Mouse (Mus musculus) stomach, embryonic 15.5 days (tissue): ENCODE measurements at regions not wholly inside any gene's neighbourhood (a gene's known extent, or its start where the extent isn't known, plus 50 kb on each side); places are given as distances from the start of the nearest gene placed in this dataset.
"Not testable (repeated sequence)": the region's sequence is repeated elsewhere in the genome, so short reads cannot be mapped to it uniquely, and the experiment has no call there.

ENCODE experiments used
- ATAC-seq: fragments of 200-750 bp; cut with Nextera tagmentation; 2 replicates; pipeline ENCODE4 v1.8.0; 2017; ENCODE audit warnings: low read depth, moderate number of reproducible peaks, moderate TSS enrichment; ENCODE audit not compliant: insufficient read depth, low FRiP score
- H3K27ac ChIP-seq: fragments of 300-500 bp; sonication (generic); 2 replicates; pipeline ENCODE4 v1.5.1; 2015; ENCODE audit warnings: mild to moderate bottlenecking, inconsistent platforms
- H3K27me3 ChIP-seq: fragments of 300-500 bp; sonication (generic); replicated peaks from 2 replicates; pipeline ENCODE4 v1.6.1; 2015; ENCODE audit warnings: inconsistent platforms
- H3K36me3 ChIP-seq: fragments of 300-500 bp; sonication (generic); 2 replicates; pipeline ENCODE4 v1.6.1; 2015; ENCODE audit warnings: inconsistent platforms
- H3K4me1 ChIP-seq: fragments of 300-500 bp; sonication (generic); 2 replicates; pipeline ENCODE4 v1.6.1; 2015; ENCODE audit warnings: inconsistent platforms
- H3K4me2 ChIP-seq: fragments of 300-500 bp; sonication (generic); 2 replicates; pipeline ENCODE4 v1.6.1; 2015; ENCODE audit warnings: mild to moderate bottlenecking, inconsistent platforms
- H3K4me3 ChIP-seq: fragments of 300-500 bp; sonication (generic); replicated peaks from 2 replicates; pipeline ENCODE4 v1.5.1; 2015; ENCODE audit warnings: inconsistent platforms
- H3K9ac ChIP-seq: fragments of 300-500 bp; sonication (generic); 2 replicates; pipeline ENCODE4 v1.6.1; 2015; ENCODE audit warnings: inconsistent platforms
- H3K9me3 ChIP-seq: fragments of 300-500 bp; sonication (generic); 2 replicates; pipeline ENCODE4 v1.6.1; 2016; ENCODE audit warnings: inconsistent platforms
- WGBS: fragments of 180-500 bp; shearing (Covaris S2); methylation state at CpG from one replicate; pipeline ENCODE4 v1.1.7; 2015; 5-methylcytosine and 5-hydroxymethylcytosine counted together

GRCm38 (mm10) chr7:39596403-39596802 lies 78.8 kb downstream of the Zfp619 start:
- no peak overlapping the region for H3K4me2 ChIP-seq
- no peaks in the 10 kb centered on the region for H3K4me1 ChIP-seq
- no peak overlapping the region for H3K9ac ChIP-seq
- H3K27me3 ChIP-seq: no peaks in the 10 kb centered on the region
- no peaks in the 10 kb centered on the region for H3K9me3 ChIP-seq
- H3K36me3 ChIP-seq: no peaks in the 10 kb centered on the region
- no peak overlapping the region for H3K27ac ChIP-seq
- no peak overlapping the region for H3K4me3 ChIP-seq
- no peak for ATAC-seq

DNA sequence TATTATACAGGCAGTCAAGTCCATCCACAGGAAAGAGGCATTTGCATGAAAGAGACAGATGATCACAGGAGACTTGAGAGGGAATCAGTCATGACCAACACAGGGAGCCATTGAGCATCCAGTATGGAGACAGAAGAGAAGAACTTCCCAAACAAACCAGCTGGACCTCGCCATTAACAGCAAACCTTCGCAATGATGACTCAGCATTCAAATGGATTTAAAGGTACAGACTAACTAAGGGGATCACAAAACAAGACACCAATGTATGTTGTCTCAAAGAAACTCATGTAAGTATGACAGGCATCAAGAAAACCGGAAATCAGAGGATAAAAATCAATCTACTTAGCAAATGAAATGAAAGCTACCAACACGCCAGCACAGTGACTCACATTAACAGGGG lies 96.2 kb downstream of the Zfp619 start:
- 80% methylated on average over 4 of the region's 4 CpGs for WGBS
- ATAC-seq: no peak
- no peaks in the 10 kb centered on the region for H3K27me3 ChIP-seq

DNA sequence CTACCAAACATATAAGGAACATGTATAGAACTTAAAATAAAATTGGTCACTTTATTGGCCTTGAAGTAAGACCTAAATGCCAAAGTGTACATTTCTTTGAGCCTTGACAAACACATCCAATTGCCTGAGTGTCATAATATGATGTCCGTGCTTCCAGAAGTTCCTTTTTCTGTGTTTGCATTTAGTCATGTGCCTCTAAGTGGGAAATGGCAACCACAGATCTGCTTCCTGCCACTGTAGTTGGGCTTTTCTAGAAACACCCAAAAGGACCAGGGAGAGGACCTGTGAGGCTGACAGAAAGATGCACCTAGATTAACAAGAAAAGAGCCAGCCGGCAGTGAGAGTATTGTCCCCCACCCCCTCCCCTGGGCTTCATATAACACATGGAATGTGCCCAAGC lies 97.5 kb downstream of the Zfp619 start:
- Histone ChIP-seq H3K27me3 (no peaks in the 10 kb centered on the region), H3K4me1 (no peaks in the 10 kb centered on the region), H3K27ac (no peak overlapping the region), H3K36me3 (no peaks in the 10 kb centered on the region), H3K9me3 (no peaks in the 10 kb centered on the region), H3K9ac (no peak overlapping the region), H3K4me3 (no peak overlapping the region), H3K4me2 (no peak overlapping the region)
- WGBS: 81% methylated on average over 2 of the region's 2 CpGs
- ATAC-seq: no peak

More for the DNA sequence above, 96.2 kb downstream of the Zfp619 start:
- Histone ChIP-seq H3K4me2 (no peak overlapping the region), H3K27ac (no peak overlapping the region), H3K4me3 (no peak overlapping the region), H3K4me1 (no peaks in the 10 kb centered on the region), H3K36me3 (no peaks in the 10 kb centered on the region), H3K9ac (no peak overlapping the region), H3K9me3 (no peaks in the 10 kb centered on the region)

- ATAC-seq: no peak
- no peaks in the 10 kb centered on the region for H3K36me3 ChIP-seq
- H3K9ac ChIP-seq: no peak overlapping the region
- no peaks in the 10 kb centered on the region for H3K27me3 ChIP-seq
- no peaks in the 10 kb centered on the region for H3K4me1 ChIP-seq
- no peak overlapping the region for H3K4me2 ChIP-seq
- no peak overlapping the region for H3K4me3 ChIP-seq
- H3K27ac ChIP-seq: no peak overlapping the region
- H3K9me3 ChIP-seq: no peaks in the 10 kb centered on the region
- WGBS: 74% methylated on average over 2 of the region's 2 CpGs
These were observed 104.2 kb downstream of the Zfp619 start for GRCm38 (mm10) chr7:39621796-39622195.

DNA sequence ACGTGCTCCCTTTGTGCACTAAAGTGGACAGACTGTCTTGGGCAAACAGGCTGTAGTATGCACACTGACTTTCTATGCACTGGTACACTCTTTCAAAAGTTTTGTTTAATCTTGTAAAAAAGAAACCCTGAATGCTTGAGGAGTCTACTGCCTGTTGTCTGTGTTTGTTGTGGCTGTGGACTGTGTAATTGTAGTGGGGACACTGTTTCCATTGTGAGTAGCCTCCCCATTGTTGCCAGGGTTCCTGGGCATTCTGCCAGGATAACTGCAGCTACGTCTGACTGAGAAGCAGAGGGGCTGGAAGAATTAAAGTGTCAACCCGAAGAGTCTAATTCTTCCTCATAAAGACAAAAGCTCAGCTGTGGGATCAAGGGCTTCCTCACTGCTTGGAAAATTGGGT lies 115.3 kb downstream of the Zfp619 start:
- H3K4me3 ChIP-seq: no peak overlapping the region
- ATAC-seq: no peak
- H3K9ac ChIP-seq: no peak overlapping the region
- no peaks in the 10 kb centered on the region for H3K9me3 ChIP-seq
- 28% methylated on average over 3 of the region's 3 CpGs for WGBS
- no peaks in the 10 kb centered on the region for H3K4me1 ChIP-seq
- H3K36me3 ChIP-seq: no peaks in the 10 kb centered on the region
- no peak overlapping the region for H3K4me2 ChIP-seq
- H3K27ac ChIP-seq: no peak overlapping the region
- no peaks in the 10 kb centered on the region for H3K27me3 ChIP-seq

GRCm38 (mm10) chr7:39642333-39642732 lies 124.8 kb downstream of the Zfp619 start:
- no peak for ATAC-seq
- Histone ChIP-seq H3K9ac (no peak overlapping the region), H3K9me3 (no peaks in the 10 kb centered on the region), H3K27ac (no peak overlapping the region), H3K36me3 (no peaks in the 10 kb centered on the region), H3K4me3 (no peak overlapping the region), H3K27me3 (no peaks in the 10 kb centered on the region), H3K4me2 (no peak overlapping the region), H3K4me1 (no peaks in the 10 kb centered on the region)
- WGBS: 77% methylated on average over 4 of the region's 4 CpGs

- Histone ChIP-seq H3K27me3 (no peaks in the 10 kb centered on the region), H3K4me1 (no peaks in the 10 kb centered on the region), H3K9ac (no peak overlapping the region), H3K4me3 (no peak overlapping the region), H3K36me3 (no peaks in the 10 kb centered on the region), H3K4me2 (no peak overlapping the region), H3K9me3 (no peaks in the 10 kb centered on the region), H3K27ac (no peak overlapping the region)
- no peak for ATAC-seq
- WGBS: 9% methylated on average over 1 of the region's 1 CpGs
These were observed 125.8 kb downstream of the Zfp619 start for GRCm38 (mm10) chr7:39643323-39643722.

GRCm38 (mm10) chr7:39650483-39651102 lies 133.0 kb downstream of the Zfp619 start:
- no peaks in the 10 kb centered on the region for H3K27me3 ChIP-seq
- H3K4me2 ChIP-seq: no peak overlapping the region
- H3K36me3 ChIP-seq: no peaks in the 10 kb centered on the region
- H3K9me3 ChIP-seq: no peaks in the 10 kb centered on the region
- ATAC-seq: no peak
- 58% methylated on average over 6 of the region's 6 CpGs for WGBS
- H3K4me3 ChIP-seq: no peak overlapping the region
- H3K9ac ChIP-seq: no peak overlapping the region
- H3K4me1 ChIP-seq: no peaks in the 10 kb centered on the region
- H3K27ac ChIP-seq: no peak overlapping the region

GRCm38 (mm10) chr7:39654563-39655286 lies 137.2 kb downstream of the Zfp619 start:
- Histone ChIP-seq H3K4me3 (no peak overlapping the region), H3K27ac (no peak overlapping the region), H3K4me2 (peak overlapping the region; percentile 25; the same call in 1 of the 2 replicates), H3K9ac (no peak overlapping the region), H3K4me1 (no peaks in the 10 kb centered on the region), H3K9me3 (no peaks in the 10 kb centered on the region), H3K36me3 (no peaks in the 10 kb centered on the region), H3K27me3 (no peaks in the 10 kb centered on the region)
- WGBS: 17% methylated on average over 4 of the region's 4 CpGs
- peak; percentile 40; the same call in 1 of the 2 replicates for ATAC-seq

DNA sequence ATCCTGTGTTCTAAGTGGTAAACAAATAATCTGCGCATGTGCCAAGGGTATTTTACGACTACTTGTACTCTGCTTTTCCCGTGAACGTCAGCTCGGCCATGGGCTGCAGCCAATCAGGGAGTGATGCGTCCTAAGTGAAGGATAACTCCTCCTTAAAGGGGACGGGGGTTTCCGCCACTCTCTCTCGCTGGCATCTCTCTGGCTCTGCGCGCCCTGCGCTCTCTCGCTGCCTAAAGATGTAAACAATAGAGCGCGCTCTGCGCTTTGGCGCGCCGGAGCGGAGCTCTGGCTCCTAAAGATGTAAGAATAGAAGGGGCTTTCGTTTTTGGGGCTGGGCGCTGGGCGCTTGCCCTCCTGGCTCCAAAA lies 137.7 kb downstream of the Zfp619 start:
- not testable (repeated sequence) for H3K4me1 ChIP-seq, H3K9ac ChIP-seq, H3K27me3 ChIP-seq, H3K36me3 ChIP-seq, H3K9me3 ChIP-seq
- H3K4me3 ChIP-seq: peak overlapping the region; percentile 45
- H3K27ac ChIP-seq: peak overlapping the region; percentile 37; the same call in 1 of the 2 replicates
- H3K4me2 ChIP-seq: peak overlapping the region; percentile 56
- WGBS: 18% methylated on average over 23 of the region's 23 CpGs
- ATAC-seq: 0 out of 2 replicates have a peak, but pooled peaks have one; percentile 16

DNA sequence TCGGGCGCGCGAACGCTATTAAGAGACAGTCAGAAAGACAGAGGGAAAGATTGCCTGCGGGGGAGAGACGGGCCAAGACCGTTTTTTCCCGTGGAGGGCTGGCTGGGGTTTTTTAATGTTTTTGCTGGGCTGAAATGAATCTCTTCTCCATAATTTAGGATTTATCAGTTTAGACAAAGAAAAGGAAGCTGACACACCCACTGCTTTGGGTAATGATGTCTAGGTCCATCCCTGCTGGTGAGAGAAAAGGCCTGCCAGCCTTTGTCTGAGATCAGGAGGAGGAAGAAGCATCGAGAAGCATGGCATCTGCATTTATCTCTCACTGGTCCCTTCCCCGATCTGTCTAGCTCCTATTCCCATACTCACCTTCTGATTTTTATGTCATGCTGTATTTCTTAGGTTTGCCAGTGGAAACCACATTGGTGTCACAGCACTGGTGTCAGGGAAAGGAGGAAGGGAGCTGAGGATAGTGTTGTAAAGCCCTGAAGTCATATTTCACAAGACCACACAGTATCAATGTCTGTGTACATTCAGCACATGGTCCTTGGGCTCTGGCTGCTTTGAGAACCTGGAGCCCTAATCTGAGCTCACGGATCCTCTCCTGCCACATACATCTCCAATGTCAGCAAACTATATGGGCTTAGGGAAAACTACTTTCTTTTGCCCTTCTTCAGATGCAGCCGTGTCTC lies 138.3 kb downstream of the Zfp619 start:
- no peak for ATAC-seq
- H3K27ac ChIP-seq: peak overlapping the region; percentile 37; the same call in 1 of the 2 replicates
- no peaks in the 10 kb centered on the region for H3K36me3 ChIP-seq
- no peaks in the 10 kb centered on the region for H3K9me3 ChIP-seq
- H3K4me1 ChIP-seq: no peaks in the 10 kb centered on the region
- peak overlapping the region; percentile 45 for H3K4me3 ChIP-seq
- H3K9ac ChIP-seq: no peak overlapping the region
- WGBS: 41% methylated on average over 13 of the region's 13 CpGs
- H3K4me2 ChIP-seq: peak overlapping the region; percentile 56
- H3K27me3 ChIP-seq: no peaks in the 10 kb centered on the region

- Histone ChIP-seq H3K4me2 (no peak overlapping the region), H3K9ac (no peak overlapping the region), H3K4me1 (no peaks in the 10 kb centered on the region), H3K4me3 (no peak overlapping the region), H3K36me3 (no peaks in the 10 kb centered on the region), H3K27me3 (no peaks in the 10 kb centered on the region), H3K9me3 (no peaks in the 10 kb centered on the region), H3K27ac (no peak overlapping the region)
- no peak for ATAC-seq
- WGBS: 32% methylated on average over 5 of the region's 5 CpGs
These were observed 142.0 kb downstream of the Zfp619 start for GRCm38 (mm10) chr7:39659597-39659996.
